Mouse (Mus musculus) layer of hippocampus, adult 9-11 months (tissue): ENCODE data around the gene Oas1d.
"Not testable (repeated sequence)": the region's sequence is repeated elsewhere in the genome, so short reads cannot be mapped to it uniquely, and the experiment has no call there.

Experiments used
- DNase-seq: peaks from one replicate; pipeline ENCODE4 v3.0.0; 2022

Oas1d gene

DNA sequence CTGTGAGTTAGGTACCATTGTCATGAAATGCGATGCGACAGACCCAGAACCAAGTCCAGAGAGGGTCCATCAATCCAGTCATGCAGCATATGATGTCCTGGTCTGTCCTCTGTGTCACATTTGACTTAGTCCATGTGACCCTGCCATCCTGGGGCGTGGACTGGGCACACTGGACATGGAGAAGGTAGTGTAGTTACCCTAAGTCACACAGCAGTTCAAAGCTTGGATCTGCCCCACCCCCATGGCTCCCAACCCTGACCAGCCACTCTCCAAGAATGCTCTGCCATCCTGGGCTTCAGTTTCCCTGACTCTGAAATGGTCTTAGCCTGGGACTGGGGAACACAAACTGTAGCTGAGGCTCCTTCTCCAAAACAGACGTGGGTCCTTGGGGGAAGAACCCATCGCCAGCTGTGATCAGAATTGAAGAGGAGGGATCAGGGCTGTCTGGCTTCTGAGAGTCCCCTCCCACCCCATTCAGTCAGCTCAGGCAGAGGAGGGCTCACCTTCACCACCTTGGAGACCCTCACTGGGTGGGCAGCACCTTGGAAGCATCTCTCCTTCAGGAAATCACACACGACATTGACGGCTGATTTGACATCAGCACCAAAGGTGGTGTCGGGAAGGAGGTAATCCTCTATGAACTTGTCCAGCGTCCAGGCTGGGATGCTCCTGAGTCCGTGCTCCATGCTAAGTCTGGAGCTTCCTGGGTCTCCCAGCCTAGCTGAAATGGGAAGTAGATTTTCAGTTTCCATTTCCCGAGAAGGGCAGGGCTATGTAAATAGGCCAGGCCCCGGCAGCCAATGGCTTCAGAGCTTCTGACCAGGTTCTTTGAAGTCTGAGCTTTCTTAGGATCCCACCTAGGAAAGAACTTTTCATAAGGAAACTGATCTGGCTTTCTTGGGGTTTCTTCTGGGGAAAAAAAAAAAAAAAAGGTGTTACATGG is 7.3 kb upstream of the Oas1d start, which contains the start of gene Oas1a:
Gene Oas1a, minus strand, starts transcription at position 731 of the 943 bp plus-strand sequence.
- not testable (repeated sequence) for DNase-seq

DNA sequence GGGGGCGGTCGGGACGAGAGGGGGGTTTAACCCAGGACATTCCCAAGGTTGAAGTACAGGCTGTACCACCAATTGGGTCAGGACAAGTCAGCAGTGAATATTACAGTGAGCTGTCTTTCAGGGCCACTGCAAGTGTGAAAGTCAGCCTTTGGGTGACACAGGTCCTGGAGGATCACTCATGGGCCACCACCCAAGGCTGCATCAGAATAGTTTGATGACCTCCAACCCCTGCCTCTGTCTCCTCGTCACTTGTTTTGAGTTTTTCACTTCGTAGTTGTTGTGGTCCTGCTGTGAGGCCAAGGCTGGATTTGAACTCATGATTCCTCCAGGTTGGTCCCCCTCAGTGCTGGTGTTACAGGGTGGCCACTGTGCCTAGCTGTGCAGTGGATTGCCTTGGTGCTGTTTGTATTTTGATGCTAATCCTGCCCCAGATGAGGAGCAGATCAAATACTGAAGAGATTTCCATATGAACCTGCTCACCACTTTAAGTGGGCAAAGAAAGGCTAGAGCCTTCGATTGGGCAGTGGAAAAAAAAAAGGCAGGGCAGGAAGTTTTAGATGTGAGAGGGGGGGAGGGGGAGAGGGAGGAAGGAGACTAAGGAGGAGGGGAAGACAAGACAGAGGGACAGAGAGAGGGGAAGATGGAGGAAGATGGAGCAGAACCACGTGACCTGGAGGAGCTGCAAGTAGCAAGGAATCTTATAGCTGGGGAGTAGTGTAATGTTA is 6.0 kb upstream of the Oas1d start:
- DNase-seq = no peak

DNA sequence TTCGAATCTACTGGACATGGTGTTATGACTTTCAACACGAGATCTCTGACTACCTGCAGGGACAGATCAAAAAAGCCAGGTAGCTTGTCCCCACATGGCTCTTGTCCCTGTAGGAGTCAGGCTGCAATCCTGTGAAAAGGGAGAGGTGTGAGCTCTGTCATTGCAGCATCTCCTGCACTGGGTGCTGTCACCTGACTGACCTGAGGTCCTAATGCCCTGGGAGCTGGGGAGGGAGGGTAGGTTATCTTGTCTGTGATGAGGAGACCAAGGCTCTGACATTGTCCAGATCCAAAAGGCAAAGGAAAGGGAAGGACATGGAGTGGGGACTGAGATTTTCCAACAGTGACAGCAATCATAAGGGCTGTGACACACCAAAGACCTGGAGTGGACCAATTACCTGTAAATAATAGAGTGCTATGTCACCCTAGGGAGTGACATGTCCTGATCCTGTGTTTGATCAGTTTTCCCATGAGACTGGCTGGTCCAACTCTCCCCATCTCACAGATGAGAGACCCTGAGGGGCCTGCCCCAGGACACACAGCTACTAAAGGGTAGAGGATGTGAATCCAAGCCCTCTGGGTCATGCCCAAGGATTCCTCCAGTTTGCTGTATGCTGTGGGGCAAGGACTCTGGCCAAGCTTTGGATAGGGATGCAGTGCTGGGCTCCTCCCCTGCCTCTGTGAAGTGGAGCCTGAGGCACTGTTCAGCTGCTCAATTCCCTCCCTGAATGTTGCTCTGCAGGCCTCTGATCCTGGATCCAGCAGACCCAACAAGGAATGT is 5.0 kb downstream of the Oas1d start:
- DNase-seq = not testable (repeated sequence)

- DNase-seq = no peak
Measured at GRCm38 (mm10) chr5:120920296-120920695, 6.0 kb downstream of the Oas1d start.

GRCm38 (mm10) chr5:120923969-120924368 is 9.6 kb downstream of the Oas1d start:
- no peak for DNase-seq

GRCm38 (mm10) chr5:120924520-120924919 is 10.2 kb downstream of the Oas1d start:
- not testable (repeated sequence) for DNase-seq

- not testable (repeated sequence) for DNase-seq
Measured at GRCm38 (mm10) chr5:120926311-120926710, 12.0 kb downstream of the Oas1d start.

- DNase-seq = no peak
Measured at GRCm38 (mm10) chr5:120927036-120927435, 12.7 kb downstream of the Oas1d start.

GRCm38 (mm10) chr5:120933966-120934365 is 19.6 kb downstream of the Oas1d start:
- no peak for DNase-seq

DNA sequence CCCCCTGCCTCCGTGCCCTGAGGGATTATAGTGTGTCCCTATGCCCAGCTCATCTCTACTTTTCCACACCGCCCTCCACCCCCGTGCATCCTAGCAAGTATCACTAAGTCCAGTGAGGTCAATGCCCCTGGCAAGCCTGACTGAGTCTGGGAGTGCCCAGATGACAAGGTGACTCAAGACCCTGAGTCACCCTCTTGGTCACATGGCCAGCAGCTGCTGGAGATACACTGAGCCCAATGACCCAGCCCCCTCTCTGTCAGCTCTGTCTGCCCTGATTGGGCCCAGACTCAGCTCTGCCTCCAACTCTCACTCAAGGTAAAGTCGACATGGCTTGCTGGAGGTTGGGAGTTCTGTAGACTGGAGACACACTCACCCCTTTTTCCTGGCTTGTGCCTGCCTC is 23.5 kb downstream of the Oas1d start:
- no peak for DNase-seq

DNA sequence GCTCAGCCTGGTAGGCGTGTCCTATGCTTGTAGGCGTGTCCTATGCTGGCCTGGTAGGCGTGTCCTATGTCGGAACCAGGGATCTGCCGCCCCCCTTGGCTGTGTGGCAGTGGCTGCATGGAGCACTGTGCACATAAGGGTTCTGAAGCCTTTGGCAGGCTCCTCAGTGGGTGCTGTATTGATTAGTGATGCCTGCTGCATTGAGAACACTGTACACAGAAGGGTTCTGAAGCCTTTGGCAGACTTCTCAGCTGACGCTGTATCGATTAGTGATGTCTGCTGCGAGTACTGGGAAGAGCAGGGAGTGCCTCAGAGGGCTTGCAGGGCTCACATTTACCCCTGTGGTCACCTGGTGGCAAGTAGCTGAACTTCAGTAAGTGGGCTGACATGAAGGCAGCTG is 24.2 kb downstream of the Oas1d start:
- no peak for DNase-seq

DNA sequence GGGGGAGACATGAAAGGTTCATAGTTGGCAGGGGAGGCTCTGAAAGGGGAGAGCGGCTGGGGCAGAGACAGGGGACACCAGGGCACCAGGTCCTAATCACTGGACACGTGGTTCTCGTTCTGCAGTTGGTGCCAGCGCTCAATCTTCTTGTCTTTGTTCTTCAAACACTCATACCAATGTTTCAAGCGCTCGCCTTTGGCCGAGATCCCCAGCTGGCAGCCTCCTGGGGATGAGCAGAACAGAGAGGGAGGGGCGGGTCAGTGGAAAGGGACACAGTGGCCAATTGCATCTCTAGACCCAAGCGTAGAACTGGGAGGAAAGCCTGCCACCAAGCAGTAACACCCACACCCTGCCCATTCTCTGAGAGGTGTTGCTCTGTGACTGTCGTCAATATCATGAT is 27.7 kb downstream of the Oas1d start:
- DNase-seq = peak; percentile 85

DNA sequence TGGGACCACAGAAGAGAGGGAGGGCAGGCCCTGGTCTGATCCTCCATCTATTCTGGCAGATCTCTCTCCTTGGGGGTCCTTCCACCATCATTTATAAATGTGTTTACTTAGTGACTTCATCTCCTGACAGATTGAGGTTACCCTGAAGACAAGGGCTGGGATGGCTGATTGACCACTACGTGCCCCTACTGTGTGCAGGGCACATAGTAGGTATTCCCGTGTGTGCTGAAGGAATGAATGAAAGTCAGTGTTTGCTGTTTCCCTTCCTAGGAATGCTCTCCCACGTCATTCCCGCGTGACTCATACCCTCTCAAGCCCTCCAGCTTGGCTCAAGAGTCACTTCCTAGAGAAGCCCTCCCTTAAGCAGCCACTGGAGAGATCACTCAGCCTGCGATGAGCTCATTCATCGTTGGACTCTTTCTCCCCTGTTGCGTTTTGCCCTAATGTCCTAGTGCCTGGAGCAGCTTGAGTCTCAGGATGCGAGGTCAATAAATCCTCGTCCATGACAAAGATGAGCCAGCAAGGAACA is 38.0 kb downstream of the Oas1d start:
- no peak for DNase-seq

DNA sequence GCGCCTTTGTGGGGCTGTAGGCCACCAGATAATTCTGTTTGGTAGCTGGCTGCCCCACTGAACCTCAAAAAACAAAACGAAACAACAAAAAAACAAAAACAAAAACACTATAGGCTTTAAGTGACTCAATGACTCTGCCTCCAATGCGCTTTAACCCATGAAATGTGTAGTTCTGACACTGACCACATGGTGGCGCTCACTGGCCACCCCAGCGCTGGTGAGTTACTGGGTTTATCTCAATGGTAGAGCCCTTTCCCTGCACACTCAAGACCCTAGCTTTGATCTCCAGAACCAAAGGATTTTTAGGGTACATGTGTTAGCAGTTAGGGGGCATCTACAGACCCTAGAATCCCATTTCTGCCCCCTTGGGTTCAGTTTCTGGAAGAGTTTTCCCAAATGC is 39.6 kb downstream of the Oas1d start:
- no peak for DNase-seq

GRCm38 (mm10) chr5:120961004-120961403 is 46.7 kb downstream of the Oas1d start:
- no peak for DNase-seq

- no peak for DNase-seq
Measured at GRCm38 (mm10) chr5:120966156-120966555, 51.8 kb downstream of the Oas1d start.

DNA sequence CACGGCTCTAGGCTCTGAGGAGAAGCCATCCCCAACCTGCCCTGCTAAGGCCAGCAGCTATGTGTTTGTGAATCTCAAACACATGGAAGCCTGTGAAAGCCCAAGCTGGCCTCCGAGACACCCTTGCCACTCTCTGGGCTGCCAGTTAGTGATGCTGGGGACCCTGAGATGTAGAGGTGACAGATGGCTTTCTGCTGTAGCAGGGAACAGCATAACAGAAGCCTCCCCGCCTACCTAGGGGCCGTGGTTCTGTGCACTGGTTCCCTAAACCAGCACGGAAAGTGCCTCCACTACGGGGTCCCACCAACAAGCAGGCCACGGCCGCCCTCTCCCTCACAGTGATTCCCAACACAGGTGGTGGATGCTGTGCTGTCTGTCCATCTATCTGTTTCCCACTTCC is 52.6 kb downstream of the Oas1d start:
- DNase-seq = peak; percentile 47

- no peak for DNase-seq
Measured at GRCm38 (mm10) chr5:120967355-120968133, 53.2 kb downstream of the Oas1d start.

DNA sequence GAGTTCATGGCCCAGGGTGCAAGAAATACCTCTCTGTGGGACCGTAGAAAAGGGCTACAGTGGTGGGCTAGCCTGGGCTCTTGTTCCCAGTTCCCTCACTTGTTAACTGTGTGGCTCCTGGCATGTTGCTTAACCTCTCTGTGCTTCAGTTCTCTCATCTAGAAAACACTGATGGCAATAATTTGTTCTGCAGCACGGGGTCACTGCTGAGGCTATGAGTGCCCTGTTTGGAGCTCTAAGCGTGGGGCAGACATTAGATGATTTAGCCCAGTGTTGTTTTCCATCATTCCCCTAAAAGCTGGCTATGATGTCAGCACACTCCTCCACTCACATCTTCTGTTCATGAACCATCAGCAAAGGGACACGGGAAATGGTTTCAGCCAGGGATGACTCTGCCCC is 53.8 kb downstream of the Oas1d start:
- DNase-seq = no peak

DNA sequence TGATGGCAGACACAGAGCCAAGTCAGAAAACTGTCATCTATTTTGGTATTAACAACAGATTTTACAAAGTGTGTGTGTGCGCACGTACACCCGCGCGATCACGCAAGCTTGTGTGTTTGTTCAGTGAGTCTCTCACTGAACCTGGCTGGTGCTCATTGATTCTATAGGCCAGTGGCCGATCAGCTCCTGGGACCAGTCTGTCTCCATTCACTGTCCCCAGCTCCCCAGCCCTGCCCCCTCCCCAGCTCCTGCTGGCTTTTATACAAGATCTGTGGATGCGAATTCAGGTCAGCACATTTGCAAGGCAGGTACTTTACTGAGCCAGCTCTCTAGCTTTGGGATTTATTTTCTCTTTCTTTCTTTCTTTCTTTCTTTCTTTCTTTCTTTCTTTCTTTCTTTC is 54.5 kb downstream of the Oas1d start:
- peak; percentile 26 for DNase-seq

GRCm38 (mm10) chr5:120969703-120970102 is 55.4 kb downstream of the Oas1d start:
- DNase-seq = peak; percentile 58
